Mouse (Mus musculus) testis, adult 2 months (tissue): ENCODE data around the gene Vsig10.

ENCODE experiments used
- CTCF ChIP-seq: fragments of 200-500 bp; IDR thresholded peaks from 2 replicates; pipeline ENCODE4 v1.5.1; 2012; ENCODE audit warnings: low read depth, mild to moderate bottlenecking, inconsistent platforms, low read length, moderate library complexity; ENCODE audit not compliant: control insufficient read depth, insufficient read depth, insufficient replicate concordance
- POLR2A ChIP-seq: fragments of 200-500 bp; IDR thresholded peaks from 2 replicates; pipeline ENCODE4 v1.6.1; 2012; ENCODE audit warnings: low read depth, mild to moderate bottlenecking, inconsistent platforms, low read length, moderate library complexity; ENCODE audit not compliant: control insufficient read depth

DNA sequence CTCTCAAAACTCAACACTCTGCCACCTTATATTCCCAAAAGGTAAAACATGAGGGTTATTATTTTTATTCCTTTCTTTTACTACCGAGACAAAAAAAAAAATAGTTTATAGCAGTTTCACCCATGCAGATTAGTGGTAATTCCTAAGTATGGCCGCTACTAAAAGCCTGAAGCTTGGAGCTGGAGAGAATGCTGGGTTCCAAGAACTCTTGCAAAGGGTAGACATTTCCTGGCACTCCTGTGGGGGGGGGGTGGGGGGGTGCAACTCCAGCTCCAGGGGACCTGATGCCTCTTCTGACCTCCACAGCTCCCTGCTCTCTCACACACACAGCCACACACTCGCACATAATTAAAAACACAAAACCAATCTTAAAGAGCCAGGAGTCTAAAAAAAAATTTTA, 32.6 kb upstream of the Vsig10 start:
- TF ChIP-seq CTCF (no peak), POLR2A (no peak)
